Mouse (Mus musculus) liver, embryonic 14.5 days (tissue): ENCODE data around the gene Chn2. TPM values are rescaled to one million over a fixed set of nuclear protein-coding genes. Genes with fewer than 3 reads are reported as not detected.

Source experiments
- ATAC-seq: fragments of 200-750 bp; cut with Nextera tagmentation; 2 replicates; pipeline ENCODE4 v1.8.0; 2017; ENCODE audit warnings: moderate number of reproducible peaks, mild to moderate bottlenecking, moderate library complexity; ENCODE audit not compliant: insufficient read depth
- DNase-seq, 3 experiments: peaks; one replicate each; pipeline ENCODE4 v3.0.0-alpha.2; 2012 to 2013; ENCODE audit warnings: low read depth in 3 of 3, low spot score in 3 of 3
- H3K27ac ChIP-seq: fragments of 300-500 bp; sonication (generic); 2 replicates; pipeline ENCODE4 v1.5.1; 2014; ENCODE audit warnings: moderate library complexity, mild to moderate bottlenecking, control low read depth, inconsistent platforms
- H3K27me3 ChIP-seq: fragments of 300-500 bp; sonication (generic); 2 replicates; pipeline ENCODE4 v1.6.1; 2014; ENCODE audit warnings: mild to moderate bottlenecking, low read length, moderate library complexity; ENCODE audit not compliant: control insufficient read depth, insufficient read depth
- H3K36me3 ChIP-seq: fragments of 300-500 bp; sonication (generic); replicated peaks from 2 replicates; pipeline ENCODE4 v1.6.1; 2014; ENCODE audit warnings: low read depth; ENCODE audit not compliant: control insufficient read depth, insufficient read depth
- H3K4me1 ChIP-seq, 2 experiments: fragments of 200-500 bp in 1 of 2; fragments of 300-500 bp in 1 of 2; sonication (generic) in 1 of 2; replicated peaks; 2 replicates each; pipeline ENCODE4 v1.6.1; 2012 to 2014; ENCODE audit warnings: antibody characterized with exemption in 1 of 2, inconsistent platforms in 1 of 2, low read length in 1 of 2; ENCODE audit not compliant: control insufficient read depth in 2 of 2, insufficient read depth in 2 of 2
- H3K4me2 ChIP-seq: fragments of 300-500 bp; sonication (generic); 2 replicates; pipeline ENCODE4 v1.6.1; 2014; ENCODE audit warnings: low read depth, mild to moderate bottlenecking, control low read depth, moderate library complexity
- H3K4me3 ChIP-seq, 2 experiments: fragments of 200-500 bp in 1 of 2; fragments of 300-500 bp in 1 of 2; sonication (generic) in 1 of 2; 2 replicates each; pipeline ENCODE4 v1.5.1; 2012 to 2014; ENCODE audit warnings: low read depth in 2 of 2, low read length in 2 of 2, mild to moderate bottlenecking in 2 of 2, control low read depth in 1 of 2, inconsistent platforms in 1 of 2, moderate library complexity in 1 of 2; ENCODE audit not compliant: insufficient read depth in 1 of 2
- H3K9ac ChIP-seq: fragments of 300-500 bp; sonication (generic); replicated peaks from 2 replicates; pipeline ENCODE4 v1.6.1; 2014; ENCODE audit warnings: mild to moderate bottlenecking, control low read depth, moderate library complexity
- H3K9me3 ChIP-seq: fragments of 300-500 bp; sonication (generic); 2 replicates; pipeline ENCODE4 v1.6.1; 2016; ENCODE audit warnings: low read length, mixed read lengths; ENCODE audit not compliant: control insufficient read depth
- CTCF ChIP-seq: IDR thresholded peaks from 2 replicates; pipeline ENCODE4 v1.5.1; 2016; ENCODE audit warnings: antibody characterized with exemption, low read depth, control low read depth
- EP300 ChIP-seq: IDR thresholded peaks from 2 replicates; pipeline ENCODE4 v1.6.1; 2016; ENCODE audit warnings: antibody characterized with exemption, low read depth
- WGBS: fragments of 180-500 bp; shearing (Covaris S2); extraction: QIAGEN DNeasy Blood & Tissue Kit; methylation state at CpG from one replicate; pipeline ENCODE4 v1.1.7; 2014; ENCODE audit not compliant: insufficient replicate concordance; 5-methylcytosine and 5-hydroxymethylcytosine counted together
- polyA plus RNA-seq, 2 experiments: library from polyadenylated mRNA; depleted of rRNA in 1 of 2; stranded (reverse) in 1 of 2; unstranded in 1 of 2; fragments of >200 nt; fragmentation: Nextera tagmentation in 1 of 2; extraction: Ambion mirVana in 1 of 2; gene quantifications; 2 replicates each; pipeline versions ENCODE4 v1.2.1 to v1.2.3; 2012 to 2014

The Chn2 gene
- polyA plus RNA-seq, 2 experiments, result 1.7 to 4.3 TPM

- ATAC-seq (no peak), DNase-seq (no peak)
- Histone ChIP-seq H3K27me3 (no peaks in the 10 kb centered on the region), H3K27ac (no peak overlapping the region), H3K36me3 (no peaks in the 10 kb centered on the region), H3K9ac (no peak overlapping the region), H3K4me1 (peaks cover 0 to under 1% of the 10 kb centered on the region in 2 experiments; a peak in 1 of 4 replicates), H3K4me3 (no peak overlapping the region), H3K9me3 (no peaks in the 10 kb centered on the region), H3K4me2 (no peak overlapping the region)
- TF ChIP-seq CTCF, result no peak
- TF ChIP-seq EP300, result no peak
- 71% methylated on average over 9 of the region's 9 CpGs for WGBS
Measured at GRCm38 (mm10) chr6:54236441-54236840, 197.1 kb downstream of the Chn2 start.

GRCm38 (mm10) chr6:54241761-54242160, 202.4 kb downstream of the Chn2 start:
- Histone ChIP-seq H3K9me3 (no peaks in the 10 kb centered on the region), H3K4me1 (peaks cover 0 to 8% of the 10 kb centered on the region in 2 experiments; a peak in 1 of 4 replicates), H3K27me3 (no peaks in the 10 kb centered on the region), H3K27ac (no peak overlapping the region), H3K4me2 (no peak overlapping the region), H3K36me3 (no peaks in the 10 kb centered on the region), H3K4me3 (no peak overlapping the region), H3K9ac (no peak overlapping the region)
- WGBS, result 53% methylated on average over 5 of the region's 5 CpGs
- no peak for DNase-seq
- TF ChIP-seq EP300 (no peak), CTCF (no peak)
- ATAC-seq, result no peak

- Histone ChIP-seq H3K9ac (no peak overlapping the region), H3K4me3 (no peak overlapping the region), H3K36me3 (no peaks in the 10 kb centered on the region), H3K4me2 (no peak overlapping the region), H3K27ac (no peak overlapping the region), H3K27me3 (no peaks in the 10 kb centered on the region), H3K9me3 (no peaks in the 10 kb centered on the region), H3K4me1 (peaks cover 0 to 10% of the 10 kb centered on the region in 2 experiments; a peak in 1 of 4 replicates)
- DNase-seq (no peak), ATAC-seq (no peak)
- WGBS, result 61% methylated on average over 9 of the region's 9 CpGs
- TF ChIP-seq CTCF (no peak), EP300 (no peak)
Measured at GRCm38 (mm10) chr6:54242286-54242685, 202.9 kb downstream of the Chn2 start.

GRCm38 (mm10) chr6:54248354-54249252, 209.2 kb downstream of the Chn2 start:
- Histone ChIP-seq H3K27me3 (no peaks in the 10 kb centered on the region), H3K27ac (no peak overlapping the region), H3K36me3 (no peaks in the 10 kb centered on the region), H3K4me1 (peaks cover 0 to 8% of the 10 kb centered on the region in 2 experiments; a peak in 1 of 4 replicates), H3K4me2 (no peak overlapping the region), H3K9me3 (no peaks in the 10 kb centered on the region), H3K9ac (no peak overlapping the region), H3K4me3 (no peak overlapping the region)
- ATAC-seq, result no peak
- WGBS, result 59% methylated on average over 8 of the region's 8 CpGs
- no peak for DNase-seq
- no peak for TF ChIP-seq EP300
- TF ChIP-seq CTCF, result no peak
